Mouse (Mus musculus) kidney, adult 2 months (tissue): Measurements from ENCODE around the gene Rsrc2. TPM values are rescaled to one million over a fixed set of nuclear protein-coding genes. Genes with fewer than 3 reads are reported as not detected.
A peak's percentile ranks its signal among the peaks of the same experiment; 100 is the strongest.

ENCODE experiments used
- DNase-seq: peaks from one replicate; pipeline ENCODE4 v3.0.0; 2021
- H3K27ac ChIP-seq: fragments of 200-500 bp; 2 replicates; pipeline ENCODE4 v1.5.1; 2012; ENCODE audit warnings: low read depth, low read length, control low read depth, inconsistent platforms; ENCODE audit not compliant: insufficient read depth
- H3K27me3 ChIP-seq: fragments of 200-500 bp; replicated peaks from 2 replicates; pipeline ENCODE4 v1.6.1; 2012; ENCODE audit warnings: mild to moderate bottlenecking, moderate library complexity, low read length, inconsistent platforms; ENCODE audit not compliant: control insufficient read depth, insufficient read depth
- H3K36me3 ChIP-seq: fragments of 200-500 bp; 2 replicates; pipeline ENCODE4 v1.6.1; 2012; ENCODE audit warnings: mild to moderate bottlenecking, moderate library complexity, low read length, inconsistent platforms; ENCODE audit not compliant: control insufficient read depth, insufficient read depth
- H3K4me1 ChIP-seq: fragments of 200-500 bp; 2 replicates; pipeline ENCODE4 v1.6.1; 2011; ENCODE audit warnings: low read length; ENCODE audit not compliant: control insufficient read depth, insufficient read depth
- H3K4me3 ChIP-seq: fragments of 200-500 bp; 2 replicates; pipeline ENCODE4 v1.5.1; 2011; ENCODE audit warnings: mild to moderate bottlenecking, low read depth, low read length, control low read depth; ENCODE audit not compliant: insufficient read depth
- CTCF ChIP-seq: fragments of 200-500 bp; conservative IDR thresholded peaks from 2 replicates; pipeline ENCODE4 v1.5.1; 2011; ENCODE audit warnings: low read depth, mild to moderate bottlenecking, control low read depth, low read length, moderate library complexity, mixed read lengths; ENCODE audit not compliant: insufficient read depth, insufficient read length
- POLR2A ChIP-seq: fragments of 200-500 bp; IDR thresholded peaks from one replicate; pipeline ENCODE4 v1.6.1; 2011; ENCODE audit warnings: low read depth, low read length, control low read depth
- WGBS: fragments of 180-500 bp; shearing (Covaris S2); methylation state at CpG from one replicate; pipeline ENCODE4 v1.1.7; 2018; 5-methylcytosine and 5-hydroxymethylcytosine counted together
- polyA plus RNA-seq: library from polyadenylated mRNA; depleted of rRNA; stranded (reverse); fragments of >200 nt; gene quantifications from 2 replicates; pipeline ENCODE4 v1.2.3, GENCODE M21; 2012

Gene Rsrc2
- polyA plus RNA-seq, 1 experiment = 13.0 TPM

GRCm38 (mm10) chr5:123720328-123721311, 28.6 kb downstream of the Rsrc2 start, which contains the start of gene Zcchc8:
Zcchc8 (minus strand) TSS chr5:123721100.
- Histone ChIP-seq H3K27me3 (no peaks in the 10 kb centered on the region), H3K4me1 (peaks cover 5% of the 10 kb centered on the region; the same call in 1 of the 2 replicates), H3K36me3 (no peaks in the 10 kb centered on the region), H3K4me3 (peak within 1 kb of the TSS; percentile 93), H3K27ac (peak within 1 kb of the TSS; percentile 93)
- DNase-seq = peak; percentile 98
- WGBS = under 1% methylated on average over 83 of the region's 83 CpGs
- TF ChIP-seq CTCF (no peak), POLR2A (peak; percentile 47)

- no peak for TF ChIP-seq POLR2A
- TF ChIP-seq CTCF = no peak
- no peak for DNase-seq
- WGBS = 86% methylated on average over 4 of the region's 4 CpGs
- H3K4me1 ChIP-seq = peaks cover 9% of the 10 kb centered on the region; the same call in 1 of the 2 replicates
- H3K27me3 ChIP-seq = no peaks in the 10 kb centered on the region
- H3K36me3 ChIP-seq = peaks cover 3% of the 10 kb centered on the region
- no peak overlapping the region for H3K27ac ChIP-seq
- H3K4me3 ChIP-seq = no peak overlapping the region
Measured at GRCm38 (mm10) chr5:123714622-123715021, 34.6 kb downstream of the Rsrc2 start.

DNA sequence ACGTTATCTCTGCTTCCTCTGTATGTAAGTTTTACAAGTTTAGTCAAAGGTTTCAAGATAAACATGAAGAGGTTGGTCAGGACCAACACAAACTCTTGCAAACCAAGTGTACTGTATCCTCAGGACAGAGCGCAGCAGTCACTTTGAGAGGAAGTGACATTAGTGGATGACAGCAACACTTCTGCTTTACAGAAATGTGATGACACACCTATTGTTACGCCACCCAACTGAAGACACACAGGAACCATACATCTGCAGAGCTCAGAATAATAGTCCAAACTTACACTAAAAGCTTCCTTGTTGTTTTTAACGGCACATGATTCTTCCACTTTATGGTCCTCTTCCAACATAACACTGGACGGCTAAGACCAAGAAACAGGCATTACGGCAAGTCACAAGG, 35.4 kb downstream of the Rsrc2 start:
- Histone ChIP-seq H3K36me3 (peaks cover 3% of the 10 kb centered on the region), H3K4me1 (peaks cover 9% of the 10 kb centered on the region; the same call in 1 of the 2 replicates), H3K27me3 (no peaks in the 10 kb centered on the region), H3K27ac (no peak overlapping the region), H3K4me3 (no peak overlapping the region)
- 86% methylated on average over 6 of the region's 6 CpGs for WGBS
- DNase-seq = no peak
- TF ChIP-seq CTCF (no peak), POLR2A (no peak)

DNA sequence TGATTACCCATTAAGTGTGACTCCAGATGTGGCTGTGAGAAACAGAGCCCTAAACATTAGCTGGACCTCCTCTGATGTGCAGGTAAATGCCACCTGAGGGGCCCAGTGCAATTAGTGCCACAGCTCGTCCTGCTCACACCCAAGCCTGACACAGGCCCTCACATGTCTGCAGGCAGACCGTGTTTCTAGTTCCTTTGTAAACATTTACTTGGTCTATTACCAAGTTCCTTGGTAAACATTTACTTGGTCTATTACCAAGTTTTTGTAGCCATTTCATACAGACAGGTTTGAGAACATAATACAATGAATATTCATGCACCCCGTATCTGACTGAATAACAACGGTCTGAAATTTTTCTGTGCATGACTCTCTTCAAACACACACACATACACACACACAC, 39.6 kb downstream of the Rsrc2 start:
- DNase-seq = peak; percentile 62
- 37% methylated on average over 4 of the region's 4 CpGs for WGBS
- no peak overlapping the region for H3K4me3 ChIP-seq
- H3K36me3 ChIP-seq = peaks cover 14% of the 10 kb centered on the region
- H3K4me1 ChIP-seq = peaks cover 6% of the 10 kb centered on the region; the same call in 1 of the 2 replicates
- H3K27me3 ChIP-seq = no peaks in the 10 kb centered on the region
- TF ChIP-seq CTCF (no peak), POLR2A (no peak)
- peak overlapping the region; percentile 52; the same call in 1 of the 2 replicates for H3K27ac ChIP-seq

DNA sequence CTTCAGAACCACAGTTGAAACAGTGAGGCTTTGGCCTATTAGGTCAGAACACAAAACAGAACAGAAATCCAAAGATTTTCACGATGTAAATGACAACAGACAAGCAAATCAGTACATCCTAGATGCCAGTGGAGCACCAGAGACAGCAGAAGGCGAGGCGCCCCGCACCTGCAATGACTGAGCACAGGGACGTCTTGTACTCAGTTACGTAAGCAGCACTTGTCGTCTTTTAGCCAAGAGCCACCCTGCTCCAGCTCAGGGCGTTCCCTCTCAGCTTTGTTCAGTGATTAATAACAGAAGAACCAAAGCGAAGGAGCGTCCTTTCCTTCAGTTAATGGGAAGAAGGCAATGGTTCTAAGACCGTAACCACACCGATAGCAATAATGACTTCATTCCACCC, 40.6 kb downstream of the Rsrc2 start:
- H3K27ac ChIP-seq = no peak overlapping the region
- no peaks in the 10 kb centered on the region for H3K27me3 ChIP-seq
- no peak for TF ChIP-seq POLR2A
- no peak for TF ChIP-seq CTCF
- H3K4me1 ChIP-seq = peaks cover 6% of the 10 kb centered on the region; the same call in 1 of the 2 replicates
- WGBS = 81% methylated on average over 12 of the region's 12 CpGs
- H3K36me3 ChIP-seq = peaks cover 15% of the 10 kb centered on the region
- no peak overlapping the region for H3K4me3 ChIP-seq
- DNase-seq = peak; percentile 69

DNA sequence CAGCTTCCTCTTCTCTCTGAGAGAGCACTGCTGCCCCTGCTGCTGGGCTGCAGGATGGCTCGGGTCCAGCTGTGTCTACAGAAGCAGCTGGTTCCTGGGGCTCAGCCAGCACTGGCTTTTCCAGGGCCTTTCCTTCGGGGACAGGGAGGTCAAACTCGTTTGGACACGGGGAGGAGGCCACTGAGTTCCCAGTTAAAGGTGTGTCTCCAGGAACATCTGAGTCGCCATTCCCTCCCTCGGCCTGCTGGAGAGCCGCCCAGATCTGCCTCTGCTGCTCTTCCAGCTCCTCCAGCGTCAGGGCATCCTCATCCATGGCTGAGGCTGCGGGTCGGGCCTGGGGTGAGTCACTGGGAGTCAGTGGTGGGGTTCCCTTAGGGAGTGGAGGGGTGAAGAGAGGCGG, 48.6 kb downstream of the Rsrc2 start:
- no peak for TF ChIP-seq POLR2A
- no peak for TF ChIP-seq CTCF
- WGBS = 25% methylated on average over 11 of the region's 11 CpGs
- Histone ChIP-seq H3K36me3 (peaks cover 15% of the 10 kb centered on the region), H3K4me3 (no peak overlapping the region), H3K4me1 (no peaks in the 10 kb centered on the region), H3K27me3 (no peaks in the 10 kb centered on the region), H3K27ac (no peak overlapping the region)
- peak; percentile 80 for DNase-seq

GRCm38 (mm10) chr5:123699198-123699597, 50.0 kb downstream of the Rsrc2 start:
- peak; percentile 85 for TF ChIP-seq CTCF
- no peak for TF ChIP-seq POLR2A
- peak; percentile 84 for DNase-seq
- Histone ChIP-seq H3K27ac (no peak overlapping the region), H3K4me1 (no peaks in the 10 kb centered on the region), H3K36me3 (peaks cover 10% of the 10 kb centered on the region), H3K27me3 (no peaks in the 10 kb centered on the region), H3K4me3 (no peak overlapping the region)
- 19% methylated on average over 3 of the region's 3 CpGs for WGBS
